Mouse (Mus musculus) heart, adult 8-10 months (tissue): Measurements from ENCODE around the gene Krtap3-3. TPM values are rescaled to one million over a fixed set of nuclear protein-coding genes. Genes with fewer than 3 reads are reported as not detected.
"Not testable (repeated sequence)": the region's sequence is repeated elsewhere in the genome, so short reads cannot be mapped to it uniquely, and the experiment has no call there.

Experiments
- DNase-seq: peaks from one replicate; pipeline ENCODE4 v3.0.0; 2022; ENCODE audit warnings: low spot score
- total RNA-seq, 4 experiments: library from RNA; stranded (reverse); gene quantifications; 2 replicates each; pipeline ENCODE4 v1.2.4; 2022

Gene Krtap3-3
- not detected for total RNA-seq

DNA sequence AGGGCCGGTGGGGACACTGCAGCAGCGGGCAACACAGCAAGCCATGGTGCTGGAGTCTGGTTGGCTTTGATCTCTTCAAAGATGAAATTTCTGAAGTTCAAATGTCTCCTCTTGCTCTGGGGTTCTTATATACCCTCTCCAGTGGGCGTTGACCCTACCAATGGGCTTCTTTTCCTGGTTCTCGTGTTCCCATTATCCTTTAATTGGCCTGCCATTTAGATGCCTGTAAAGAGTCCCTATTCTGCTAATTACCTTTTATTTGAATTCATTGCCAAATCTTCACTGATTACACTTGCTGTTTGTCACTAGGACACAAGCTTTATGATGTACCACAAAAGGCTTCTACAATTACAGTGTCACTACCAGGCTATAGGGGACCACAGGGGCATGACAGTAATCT is at the start of gene Krtap3-3:
Krtap3-3 (minus strand) TSS at position 101 of the 400 bp plus-strand sequence.
- DNase-seq = no peak

DNA sequence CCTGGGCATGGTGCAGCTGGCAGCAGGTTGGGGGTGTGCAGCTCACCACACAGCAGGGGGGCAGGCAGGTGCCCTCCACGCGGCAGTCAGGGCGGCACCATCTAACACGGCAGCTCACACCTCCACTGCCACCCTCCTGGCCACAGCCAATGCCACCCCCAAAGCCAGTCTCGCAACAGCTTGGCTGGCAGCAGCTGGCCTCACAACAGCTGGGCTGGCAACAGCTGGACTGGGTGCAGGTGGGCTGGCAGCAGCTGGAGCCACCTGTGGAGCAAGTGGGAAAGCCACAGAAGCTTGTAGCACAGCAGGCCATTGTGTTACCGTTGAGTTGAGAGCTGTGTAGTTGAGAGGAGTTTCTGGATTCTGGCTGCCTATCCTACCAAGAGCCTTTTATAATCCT is 47.1 kb upstream of the Krtap3-3 start, which contains the start of gene Krtap9-3:
Krtap9-3 (minus strand) TSS at position 364 of the 400 bp plus-strand sequence.
- not testable (repeated sequence) for DNase-seq

DNA sequence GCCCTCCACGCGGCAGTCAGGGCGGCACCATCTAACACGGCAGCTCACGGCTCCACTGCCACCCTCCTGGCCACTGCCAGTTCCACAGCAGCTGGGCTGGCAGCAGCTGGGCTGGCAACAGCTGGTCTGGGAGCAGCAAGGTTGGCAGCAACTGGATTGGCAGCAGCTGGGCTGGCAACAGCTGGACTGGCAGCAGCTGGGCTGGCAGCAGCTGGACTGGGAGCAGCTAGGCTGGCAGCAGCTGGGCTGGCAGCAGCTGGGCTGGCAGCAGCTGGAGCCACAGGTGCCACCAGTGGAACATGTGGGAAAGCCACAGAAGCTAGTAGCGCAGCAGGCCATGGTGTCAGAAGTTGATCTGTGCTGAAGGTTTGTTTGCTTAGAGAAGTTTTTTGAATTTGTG is 40.3 kb upstream of the Krtap3-3 start, which contains the start of gene Krtap1-3:
Krtap1-3 (minus strand) TSS at position 359 of the 400 bp plus-strand sequence.
- DNase-seq = no peak

DNA sequence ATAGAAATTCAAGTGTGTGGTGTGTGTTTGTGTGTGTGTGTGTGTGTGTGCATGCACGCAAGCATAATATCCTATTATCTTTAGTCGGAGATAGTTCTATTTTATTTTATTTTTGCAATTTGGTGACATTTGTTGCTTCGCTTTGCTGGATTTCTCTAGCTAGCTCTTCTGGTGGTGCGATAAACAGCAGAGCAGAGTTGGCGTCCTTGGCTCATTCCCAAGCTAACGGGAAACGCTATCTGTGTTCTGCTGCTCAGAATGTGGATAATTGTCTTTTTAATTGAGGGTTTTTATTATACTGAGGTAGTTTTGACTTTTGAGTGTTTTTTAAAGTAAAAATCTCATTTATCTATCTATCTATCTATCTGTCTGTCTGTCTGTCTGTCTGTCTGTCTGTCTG is 34.4 kb upstream of the Krtap3-3 start:
- DNase-seq = no peak

DNA sequence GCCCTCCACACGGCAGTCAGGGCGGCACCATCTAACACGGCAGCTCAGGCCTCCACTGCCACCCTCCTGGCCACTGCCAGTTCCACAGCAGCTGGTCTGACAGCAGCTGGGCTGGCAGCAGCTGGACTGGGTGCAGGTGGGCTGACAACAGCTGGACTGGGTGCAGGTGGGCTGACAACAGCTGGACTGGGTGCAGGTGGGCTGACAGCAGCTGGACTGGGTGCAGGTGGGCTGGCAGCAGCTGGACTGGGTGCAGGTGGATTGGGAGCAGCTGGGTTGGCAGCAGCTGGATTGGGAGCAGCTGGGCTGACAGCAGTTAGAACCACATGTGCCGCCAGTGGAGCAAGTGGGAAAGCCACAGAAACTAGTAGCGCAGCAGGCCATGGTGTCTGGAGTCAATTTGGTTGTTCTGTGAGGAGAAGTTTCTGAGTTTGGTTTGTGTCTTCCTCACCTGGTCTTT is 32.6 kb upstream of the Krtap3-3 start, which contains the start of gene Krtap1-4:
Krtap1-4 (minus strand) TSS at position 410 of the 460 bp plus-strand sequence.
- DNase-seq = no peak

DNA sequence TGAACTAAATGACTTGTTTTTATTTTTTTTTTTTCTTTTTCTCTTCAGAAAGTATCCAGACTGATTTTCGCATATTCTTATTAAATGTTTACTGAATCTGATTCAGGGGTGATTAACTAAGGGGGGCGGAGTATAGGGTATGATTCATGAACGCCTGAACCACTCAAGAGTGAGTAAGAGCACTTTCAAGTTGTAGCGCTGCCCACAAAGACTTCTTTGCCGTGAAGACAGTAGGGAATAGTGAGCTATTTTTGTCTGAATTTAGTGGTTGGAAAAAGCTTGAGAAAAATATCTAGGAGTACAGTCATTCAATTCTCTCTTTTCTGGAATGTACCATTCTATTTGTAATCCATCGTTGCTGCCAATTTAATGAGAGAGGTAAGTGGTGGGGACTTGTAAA is 30.9 kb upstream of the Krtap3-3 start:
- no peak for DNase-seq

DNA sequence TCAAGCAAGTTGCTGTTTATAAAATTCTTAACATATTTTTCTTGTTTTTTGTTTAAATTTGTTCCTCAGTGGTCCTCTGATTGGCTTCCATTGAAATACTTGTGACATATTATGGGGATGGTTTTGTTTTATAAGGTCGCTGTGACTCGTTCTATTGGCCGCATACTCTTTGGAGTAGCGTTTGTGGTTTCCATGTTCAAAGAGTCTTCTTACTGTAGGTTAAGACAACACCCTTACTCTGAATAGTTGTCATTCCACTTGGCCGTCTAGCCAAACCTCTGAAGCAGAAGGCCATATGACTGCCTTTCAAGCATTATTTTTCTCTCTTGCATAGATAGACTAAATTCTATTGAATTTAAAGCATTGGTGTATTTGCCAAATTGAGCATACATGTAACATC is 30.4 kb upstream of the Krtap3-3 start:
- DNase-seq = no peak

DNA sequence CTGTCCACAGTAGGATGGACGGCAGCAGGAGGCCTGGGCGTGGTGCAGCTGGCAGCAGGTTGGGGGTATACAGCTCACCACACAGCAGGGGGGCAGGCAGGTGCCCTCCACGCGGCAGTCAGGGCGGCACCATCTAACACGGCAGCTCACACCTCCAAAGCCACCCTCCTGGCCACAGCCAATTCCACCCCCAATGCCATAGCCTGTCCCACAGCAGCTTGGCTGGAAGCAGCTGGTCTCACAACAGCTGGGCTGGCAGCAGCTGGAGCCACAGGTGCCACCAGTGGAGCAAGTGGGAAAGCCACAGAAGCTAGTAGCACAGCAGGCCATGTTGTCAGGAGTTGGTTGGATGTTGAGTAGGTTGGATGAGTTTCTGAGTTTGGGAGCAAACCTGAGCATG is 30.0 kb upstream of the Krtap3-3 start, which contains the start of gene Krtap1-5:
Krtap1-5 (minus strand) TSS at position 381 of the 400 bp plus-strand sequence.
- DNase-seq = no peak

DNA sequence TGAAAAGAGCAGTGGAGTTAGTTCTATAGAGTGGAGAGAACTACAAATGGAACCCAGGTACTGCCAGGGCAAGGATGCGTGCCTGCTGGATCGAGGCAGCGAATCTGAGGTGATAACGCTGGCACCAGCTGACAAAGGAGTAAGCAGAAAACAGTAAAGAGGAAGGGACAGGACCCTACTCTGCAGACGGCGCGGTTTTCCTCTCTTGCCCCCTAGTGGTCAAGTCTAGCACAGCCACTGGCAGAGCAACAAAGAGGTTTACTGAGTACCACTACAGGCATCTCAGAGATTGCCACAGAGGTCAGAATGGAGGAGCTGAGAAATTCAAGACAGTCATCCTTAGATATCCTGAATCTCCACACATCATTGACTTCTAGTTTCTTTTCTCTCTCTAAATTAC is 23.4 kb upstream of the Krtap3-3 start:
- DNase-seq = peak; percentile 26

DNA sequence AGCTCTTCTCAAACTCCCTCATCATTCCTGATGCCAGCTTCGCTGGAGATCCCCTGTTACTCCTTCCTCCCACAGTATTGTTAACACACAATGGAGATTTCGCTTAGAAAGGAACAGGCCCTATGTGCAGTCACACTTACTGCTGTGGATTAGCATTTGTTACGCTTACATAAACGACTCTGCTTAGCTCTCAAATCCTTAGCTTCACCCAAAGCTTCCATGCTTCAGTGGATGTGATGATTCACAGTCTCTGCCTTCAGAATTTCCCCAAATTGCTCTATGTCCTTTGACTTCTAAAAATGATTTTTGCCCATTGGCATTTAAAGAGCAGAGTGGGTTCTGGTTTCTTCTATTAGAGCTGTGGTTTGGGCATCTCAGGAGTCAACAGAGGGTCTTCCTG is 22.5 kb upstream of the Krtap3-3 start:
- no peak for DNase-seq

DNA sequence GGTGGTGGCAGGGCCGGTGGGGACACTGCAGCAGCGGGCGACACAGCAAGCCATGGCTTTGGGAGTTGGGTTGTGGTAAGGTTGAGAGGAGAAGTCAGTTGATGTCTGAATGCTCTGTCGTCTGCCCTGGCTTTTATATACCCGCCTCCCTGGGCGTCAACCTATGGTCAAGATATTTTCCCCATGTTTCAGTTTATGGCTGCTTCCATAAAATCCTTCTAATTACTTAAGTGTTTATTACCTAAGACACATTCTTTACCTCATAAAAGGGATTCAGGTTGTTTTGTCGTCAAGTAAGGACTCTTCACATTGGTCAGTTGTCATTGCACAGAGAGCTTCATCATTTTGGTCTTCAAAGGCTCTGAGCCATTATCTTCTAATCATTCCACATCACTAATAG is 15.9 kb upstream of the Krtap3-3 start, which contains the start of gene Krtap3-1:
Krtap3-1 (minus strand) TSS at position 101 of the 400 bp plus-strand sequence.
- no peak for DNase-seq

DNA sequence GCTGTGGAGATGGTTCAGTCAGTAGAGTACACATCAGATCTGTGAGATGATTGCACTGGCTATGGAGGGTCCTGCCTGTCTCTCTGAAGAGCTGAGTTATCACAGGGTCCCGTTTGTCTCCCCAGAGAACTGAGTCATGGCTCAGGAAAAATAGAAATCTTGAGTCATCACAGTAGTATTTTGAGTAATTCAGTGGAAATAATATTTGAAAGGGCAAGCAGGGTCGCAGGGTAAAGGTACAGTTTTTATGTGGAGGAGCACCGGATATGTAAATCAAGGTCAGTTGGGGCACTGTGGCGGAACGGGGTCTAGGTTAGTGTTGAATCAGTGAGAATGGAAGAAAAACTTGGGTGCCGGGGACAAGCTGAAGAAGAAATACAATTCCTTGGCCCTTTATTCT is 11.9 kb upstream of the Krtap3-3 start:
- DNase-seq = no peak

DNA sequence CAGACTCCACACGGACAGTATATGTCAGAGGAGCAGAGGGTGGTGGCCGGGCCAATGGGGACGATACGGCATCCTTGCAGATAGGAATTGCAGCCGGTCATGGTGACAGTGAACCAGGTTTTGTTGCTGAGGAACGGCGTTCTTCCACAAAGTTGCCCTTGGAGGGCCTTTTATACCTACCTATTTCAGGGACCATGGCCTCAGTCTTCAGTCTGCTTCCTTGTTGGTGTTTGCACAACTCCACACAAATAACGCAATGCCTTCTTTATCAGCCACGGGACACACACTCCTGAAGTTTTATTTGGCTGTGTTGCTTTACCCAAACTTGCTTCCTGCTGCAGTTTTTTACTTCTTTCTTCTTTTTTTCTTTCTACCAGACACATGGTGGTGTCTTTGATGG is 8.7 kb upstream of the Krtap3-3 start, which contains the start of gene Gm11939:
Gm11939 (minus strand) TSS at position 101 of the 400 bp plus-strand sequence.
- no peak for DNase-seq

DNA sequence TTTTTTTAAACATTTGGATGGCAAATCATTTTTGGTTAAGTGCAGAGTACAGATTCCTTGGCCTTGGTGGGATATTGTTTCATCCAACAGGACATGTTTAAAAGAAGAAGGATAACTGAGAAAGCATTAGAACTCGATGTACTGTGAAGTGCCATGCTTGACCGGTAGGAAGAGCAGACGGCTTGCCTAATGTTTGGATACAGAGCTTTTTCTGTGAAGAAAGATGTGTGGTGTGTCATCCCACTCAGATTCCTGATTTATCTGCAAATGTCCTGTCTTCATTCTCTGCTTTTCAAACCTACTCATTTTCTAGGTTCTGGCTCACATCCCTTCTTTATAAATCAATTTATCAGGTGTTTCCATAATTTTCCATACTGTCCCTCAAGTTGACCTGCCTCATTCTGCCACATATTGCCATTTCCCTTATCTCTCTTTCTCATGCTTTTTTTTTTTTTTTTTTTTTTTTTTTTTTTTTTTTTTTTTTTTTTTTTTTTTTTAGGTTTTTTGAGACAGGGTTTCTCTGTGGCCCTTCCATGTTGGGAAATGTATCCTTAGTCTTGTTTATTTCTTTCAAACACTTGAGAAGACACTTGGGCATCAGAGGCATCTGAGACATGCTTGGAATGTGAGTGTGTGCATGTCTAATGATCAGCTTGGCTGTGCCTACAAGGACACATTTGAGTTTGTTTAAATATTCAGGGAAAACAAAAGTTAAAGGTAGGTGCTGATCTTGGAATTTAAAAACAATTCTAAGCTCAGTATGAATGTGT is 7.5 kb upstream of the Krtap3-3 start:
- DNase-seq = no peak

DNA sequence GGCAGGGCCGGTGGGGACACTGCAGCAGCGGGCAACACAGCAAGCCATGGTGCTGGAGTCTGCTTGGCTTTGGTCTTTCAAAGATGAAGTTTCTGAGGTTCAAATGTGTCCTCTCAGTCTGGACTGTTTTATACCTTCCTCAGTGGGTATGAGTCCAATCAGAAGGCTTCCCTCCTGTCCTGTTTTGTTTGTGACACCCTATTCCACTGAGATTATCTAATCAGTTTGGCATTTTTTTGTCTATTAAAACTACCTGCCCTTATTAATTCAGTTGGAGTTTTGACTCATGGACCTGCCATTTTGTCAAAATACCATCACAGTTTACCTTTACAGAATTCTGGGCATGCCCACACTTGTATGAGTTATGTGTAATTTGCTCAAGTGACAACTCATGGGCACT is 6.1 kb upstream of the Krtap3-3 start, which contains the start of gene Krtap3-2:
Krtap3-2 (minus strand) TSS at position 101 of the 400 bp plus-strand sequence.
- no peak for DNase-seq

DNA sequence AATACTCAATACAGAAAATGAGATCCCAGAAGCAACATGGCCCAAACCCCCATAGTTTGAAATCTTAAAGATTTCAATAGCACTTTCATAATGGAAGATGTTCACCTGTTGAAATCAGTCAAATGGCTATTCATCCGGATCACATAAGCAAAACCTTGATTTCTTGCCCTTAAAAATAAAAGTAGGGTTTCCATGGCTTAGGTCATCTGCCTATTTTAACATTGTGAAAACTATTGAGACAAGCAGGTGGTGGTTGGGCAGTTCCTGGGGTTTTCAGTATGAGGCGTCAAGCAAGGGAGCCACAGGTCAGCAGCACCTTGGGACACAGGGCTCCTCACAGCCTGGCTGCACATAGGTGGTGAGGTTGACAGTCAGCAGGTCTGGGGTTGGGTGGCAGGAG is 5.5 kb upstream of the Krtap3-3 start:
- no peak for DNase-seq

DNA sequence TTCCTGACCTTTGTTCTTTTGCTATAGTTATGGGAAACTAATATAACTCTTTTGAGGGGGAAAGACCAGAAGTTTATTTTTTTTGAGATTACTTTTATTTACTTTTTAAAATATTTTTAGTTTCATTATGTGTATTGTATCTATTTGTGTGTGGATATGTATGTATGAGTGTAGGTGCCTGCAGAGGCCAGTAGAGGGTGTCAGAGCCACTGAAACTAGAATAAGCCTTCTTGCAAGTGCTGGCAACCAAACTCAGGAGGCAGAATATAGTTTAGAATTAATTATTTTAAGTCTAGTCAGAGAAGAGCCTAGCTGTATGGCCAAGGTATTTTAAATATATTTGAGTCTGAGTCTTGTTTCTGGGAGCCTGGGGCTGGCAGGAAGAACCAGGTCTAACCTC is 2.8 kb downstream of the Krtap3-3 start:
- no peak for DNase-seq

DNA sequence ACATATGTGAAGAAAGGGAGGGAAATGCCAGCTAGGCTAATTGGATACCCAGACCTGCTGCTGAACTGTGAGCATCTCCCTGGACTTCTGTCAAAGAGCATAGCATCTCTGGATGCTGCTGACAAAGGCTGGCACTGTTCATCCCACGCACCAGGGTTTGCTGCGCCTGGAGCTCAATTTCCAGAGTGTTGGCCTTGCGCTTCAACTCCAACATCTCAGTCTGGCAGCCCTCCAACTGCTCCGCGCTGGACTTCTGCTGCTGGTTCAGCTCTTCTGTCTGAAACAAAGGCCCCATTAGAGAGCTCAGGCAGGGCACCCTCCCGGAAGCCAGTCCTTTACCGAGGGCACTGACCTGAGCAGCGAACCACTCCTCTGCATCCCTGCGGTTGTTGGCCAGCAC is 10.9 kb downstream of the Krtap3-3 start:
- no peak for DNase-seq

DNA sequence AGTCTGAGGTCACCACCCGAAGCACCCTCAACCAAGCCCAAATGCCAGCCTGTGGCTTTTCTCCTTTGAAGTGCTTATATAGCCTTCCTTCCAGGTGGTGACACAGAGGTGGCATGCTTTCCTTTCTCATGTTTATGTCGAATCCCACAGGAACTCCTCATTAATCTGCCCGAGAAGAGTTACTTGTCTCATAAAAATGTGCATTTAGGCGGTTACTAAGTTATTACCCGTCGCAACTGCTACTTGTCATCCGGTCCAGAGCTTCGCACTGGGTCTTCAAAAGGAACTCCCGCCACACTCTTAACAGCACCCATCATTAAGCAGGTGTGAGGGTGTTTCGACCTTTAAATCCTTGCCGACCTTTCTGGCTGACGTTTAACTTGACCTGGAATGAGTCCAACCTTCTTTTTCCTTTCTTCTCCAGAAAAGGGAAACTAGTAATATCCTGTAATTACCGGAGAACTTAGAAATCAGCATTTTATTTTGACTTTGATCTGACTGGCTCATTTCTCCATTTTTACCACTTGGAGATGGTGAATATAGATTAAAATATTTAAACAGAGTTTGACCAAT is 29.3 kb downstream of the Krtap3-3 start, which contains the start of gene Krt39:
Krt39 (minus strand) TSS at position 51 of the 573 bp plus-strand sequence.
- DNase-seq = no peak

DNA sequence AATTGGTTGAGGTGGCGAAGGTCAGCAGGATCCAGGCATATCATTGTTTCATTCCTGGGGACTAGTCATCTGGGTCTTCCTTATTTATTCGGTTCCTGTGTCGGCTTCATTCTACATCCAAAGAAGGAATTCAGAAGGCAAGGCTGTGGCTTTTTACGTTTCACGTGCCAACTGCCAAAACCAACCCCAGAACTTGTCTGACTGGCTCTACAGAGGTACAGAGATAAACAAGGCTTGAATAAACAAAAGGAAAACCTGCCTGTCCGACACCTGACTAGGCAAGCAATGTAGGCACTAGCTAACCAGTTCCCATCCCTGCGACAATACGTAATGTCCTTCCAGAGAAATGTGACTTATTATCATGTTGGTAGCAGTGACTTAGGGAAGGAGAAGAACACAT is 36.6 kb downstream of the Krtap3-3 start:
- no peak for DNase-seq
